Mouse (Mus musculus): ENCODE measurements around the gene Ctsh. TPM values are rescaled to one million over a fixed set of nuclear protein-coding genes. Genes with fewer than 3 reads are reported as not detected.
"Not testable (repeated sequence)": the region's sequence is repeated elsewhere in the genome, so short reads cannot be mapped to it uniquely, and the experiment has no call there.

Gene Ctsh
- polyA plus RNA-seq, 1 experiment = 28.9 TPM

GRCm38 (mm10) chr9:90033922-90034321 lies 20.0 kb upstream of the Ctsh start:
- H3K27me3 ChIP-seq (replicated peaks) = peaks cover 6% of the 10 kb centered on the region
- no peak overlapping the region for H3K4me3 ChIP-seq (replicated peaks)

GRCm38 (mm10) chr9:90035168-90035567 lies 18.8 kb upstream of the Ctsh start:
- peaks cover 11% of the 10 kb centered on the region; the same call in 1 of the 2 replicates for H3K9me3 ChIP-seq
- H3K4me1 ChIP-seq = no peaks in the 10 kb centered on the region
- no peak overlapping the region for H3K4me3 ChIP-seq (replicated peaks)
- peaks cover 6% of the 10 kb centered on the region for H3K27me3 ChIP-seq (replicated peaks)
- TF ChIP-seq GATA1 (IDR thresholded peaks at IDR 0.05; ENCODE audit: borderline replicate concordance, low read length) (no peak), FLI1 (IDR thresholded peaks at IDR 0.05; ENCODE audit: low read length) (no peak)
- no peaks in the 10 kb centered on the region for H3K36me3 ChIP-seq (replicated peaks; ENCODE audit: low read length)

More at GRCm38 (mm10) chr9:90033922-90034321, 20.0 kb upstream of the Ctsh start:
- Histone ChIP-seq H3K4me1 (no peaks in the 10 kb centered on the region), H3K9me3 (peaks cover 11% of the 10 kb centered on the region; the same call in 1 of the 2 replicates), H3K36me3 (replicated peaks; ENCODE audit: low read length) (no peaks in the 10 kb centered on the region)
- TF ChIP-seq GATA1 (IDR thresholded peaks at IDR 0.05; ENCODE audit: borderline replicate concordance, low read length) (no peak), FLI1 (IDR thresholded peaks at IDR 0.05; ENCODE audit: low read length) (no peak)

GRCm38 (mm10) chr9:90035794-90036193 lies 18.2 kb upstream of the Ctsh start:
- Histone ChIP-seq H3K9me3 (peaks cover 11% of the 10 kb centered on the region; the same call in 1 of the 2 replicates), H3K36me3 (replicated peaks; ENCODE audit: low read length) (no peaks in the 10 kb centered on the region), H3K4me3 (replicated peaks) (no peak overlapping the region), H3K4me1 (no peaks in the 10 kb centered on the region), H3K27me3 (replicated peaks) (peaks cover 6% of the 10 kb centered on the region)
- TF ChIP-seq FLI1 (IDR thresholded peaks at IDR 0.05; ENCODE audit: low read length) (no peak), GATA1 (IDR thresholded peaks at IDR 0.05; ENCODE audit: borderline replicate concordance, low read length) (no peak)

GRCm38 (mm10) chr9:90036313-90036712 lies 17.6 kb upstream of the Ctsh start:
- TF ChIP-seq FLI1 (IDR thresholded peaks at IDR 0.05; ENCODE audit: low read length) = no peak
- no peak for TF ChIP-seq GATA1 (IDR thresholded peaks at IDR 0.05; ENCODE audit: borderline replicate concordance, low read length)
- Histone ChIP-seq H3K36me3 (replicated peaks; ENCODE audit: low read length) (no peaks in the 10 kb centered on the region), H3K9me3 (peaks cover 11% of the 10 kb centered on the region; the same call in 1 of the 2 replicates), H3K27me3 (replicated peaks) (peaks cover 6% of the 10 kb centered on the region), H3K4me3 (replicated peaks) (no peak overlapping the region), H3K4me1 (no peaks in the 10 kb centered on the region)

GRCm38 (mm10) chr9:90038535-90038934 lies 15.4 kb upstream of the Ctsh start:
- Histone ChIP-seq H3K27me3 (replicated peaks) (peaks cover 5% of the 10 kb centered on the region), H3K4me1 (no peaks in the 10 kb centered on the region), H3K4me3 (replicated peaks) (no peak overlapping the region), H3K9me3 (peaks cover 11% of the 10 kb centered on the region; the same call in 1 of the 2 replicates), H3K36me3 (replicated peaks; ENCODE audit: low read length) (no peaks in the 10 kb centered on the region)
- TF ChIP-seq FLI1 (IDR thresholded peaks at IDR 0.05; ENCODE audit: low read length) (no peak), GATA1 (IDR thresholded peaks at IDR 0.05; ENCODE audit: borderline replicate concordance, low read length) (no peak)

GRCm38 (mm10) chr9:90040916-90041315 lies 13.0 kb upstream of the Ctsh start:
- no peaks in the 10 kb centered on the region for H3K36me3 ChIP-seq (replicated peaks; ENCODE audit: low read length)
- TF ChIP-seq GATA1 (IDR thresholded peaks at IDR 0.05; ENCODE audit: borderline replicate concordance, low read length) (no peak), FLI1 (IDR thresholded peaks at IDR 0.05; ENCODE audit: low read length) (no peak)
- H3K9me3 ChIP-seq = peaks cover 21% of the 10 kb centered on the region
- no peaks in the 10 kb centered on the region for H3K4me1 ChIP-seq
- H3K27me3 ChIP-seq (replicated peaks) = no peaks in the 10 kb centered on the region
- H3K4me3 ChIP-seq (replicated peaks) = no peak overlapping the region

GRCm38 (mm10) chr9:90041556-90041955 lies 12.4 kb upstream of the Ctsh start:
- H3K4me1 ChIP-seq = no peaks in the 10 kb centered on the region
- no peaks in the 10 kb centered on the region for H3K27me3 ChIP-seq (replicated peaks)
- H3K36me3 ChIP-seq (replicated peaks; ENCODE audit: low read length) = no peaks in the 10 kb centered on the region
- no peak overlapping the region for H3K4me3 ChIP-seq (replicated peaks)
- TF ChIP-seq GATA1 (IDR thresholded peaks at IDR 0.05; ENCODE audit: borderline replicate concordance, low read length) = no peak
- TF ChIP-seq FLI1 (IDR thresholded peaks at IDR 0.05; ENCODE audit: low read length) = no peak
- peaks cover 22% of the 10 kb centered on the region for H3K9me3 ChIP-seq

GRCm38 (mm10) chr9:90042906-90043305 lies 11.0 kb upstream of the Ctsh start:
- not testable (repeated sequence) for H3K27me3 ChIP-seq (replicated peaks); H3K4me1 ChIP-seq; H3K4me3 ChIP-seq (replicated peaks); H3K36me3 ChIP-seq (replicated peaks; ENCODE audit: low read length)
- peaks cover 24% of the 10 kb centered on the region for H3K9me3 ChIP-seq

GRCm38 (mm10) chr9:90045191-90045590 lies 8.8 kb upstream of the Ctsh start:
- no peaks in the 10 kb centered on the region for H3K36me3 ChIP-seq (replicated peaks; ENCODE audit: low read length)
- H3K4me3 ChIP-seq (replicated peaks) = no peak overlapping the region
- TF ChIP-seq GATA1 (IDR thresholded peaks at IDR 0.05; ENCODE audit: borderline replicate concordance, low read length) (no peak), FLI1 (IDR thresholded peaks at IDR 0.05; ENCODE audit: low read length) (no peak)

GRCm38 (mm10) chr9:90047937-90048627 lies 5.9 kb upstream of the Ctsh start:
- TF ChIP-seq GATA1 (IDR thresholded peaks at IDR 0.05; ENCODE audit: borderline replicate concordance, low read length) (no peak), FLI1 (IDR thresholded peaks at IDR 0.05; ENCODE audit: low read length) (no peak)
- Histone ChIP-seq H3K4me1 (no peaks in the 10 kb centered on the region), H3K4me3 (replicated peaks) (no peak overlapping the region), H3K27me3 (replicated peaks) (peaks cover 5% of the 10 kb centered on the region), H3K9me3 (peaks cover 21% of the 10 kb centered on the region), H3K36me3 (replicated peaks; ENCODE audit: low read length) (no peaks in the 10 kb centered on the region)

More at GRCm38 (mm10) chr9:90045191-90045590, 8.8 kb upstream of the Ctsh start:
- H3K4me1 ChIP-seq = no peaks in the 10 kb centered on the region
- peaks cover 21% of the 10 kb centered on the region for H3K9me3 ChIP-seq
- no peaks in the 10 kb centered on the region for H3K27me3 ChIP-seq (replicated peaks)
